Mouse (Mus musculus) liver, embryonic 16.5 days (tissue): ENCODE results near the gene Nup214. TPM values are rescaled to one million over a fixed set of nuclear protein-coding genes. Genes with fewer than 3 reads are reported as not detected.

Experiments
- ATAC-seq: fragments of 200-750 bp; cut with Nextera tagmentation; 2 replicates; pipeline ENCODE4 v1.8.0; 2017; ENCODE audit warnings: low read depth, mild to moderate bottlenecking, moderate number of reproducible peaks, moderate library complexity
- H3K27ac ChIP-seq: fragments of 300-500 bp; sonication (generic); 2 replicates; pipeline ENCODE4 v1.5.1; 2014; ENCODE audit warnings: mild to moderate bottlenecking, low read length
- H3K27me3 ChIP-seq: fragments of 300-500 bp; sonication (generic); 2 replicates; pipeline ENCODE4 v1.6.1; 2014; ENCODE audit warnings: low read depth, low read length, mixed read lengths; ENCODE audit not compliant: control insufficient read depth, insufficient read depth
- H3K36me3 ChIP-seq: fragments of 300-500 bp; sonication (generic); 2 replicates; pipeline ENCODE4 v1.6.1; 2014; ENCODE audit warnings: mild to moderate bottlenecking; ENCODE audit not compliant: control insufficient read depth, insufficient read depth
- H3K4me1 ChIP-seq: fragments of 300-500 bp; sonication (generic); 2 replicates; pipeline ENCODE4 v1.6.1; 2014; ENCODE audit warnings: low read depth, low read length, mixed read lengths; ENCODE audit not compliant: control insufficient read depth
- H3K4me2 ChIP-seq: fragments of 300-500 bp; sonication (generic); 2 replicates; pipeline ENCODE4 v1.6.1; 2014; ENCODE audit warnings: low read depth, low read length, mixed read lengths
- H3K4me3 ChIP-seq: fragments of 300-500 bp; sonication (generic); 2 replicates; pipeline ENCODE4 v1.5.1; 2014; ENCODE audit warnings: low read depth, mild to moderate bottlenecking, low read length
- H3K9ac ChIP-seq: fragments of 300-500 bp; sonication (generic); 2 replicates; pipeline ENCODE4 v1.6.1; 2014; ENCODE audit warnings: low read depth, low read length
- H3K9me3 ChIP-seq: fragments of 300-500 bp; sonication (generic); replicated peaks from 2 replicates; pipeline ENCODE4 v1.6.1; 2016; ENCODE audit warnings: low read length; ENCODE audit not compliant: control insufficient read depth
- WGBS: fragments of 180-500 bp; shearing (Covaris S2); extraction: QIAGEN DNeasy Blood & Tissue Kit; methylation state at CpG from one replicate; pipeline ENCODE4 v1.1.7; 2014; ENCODE audit not compliant: insufficient replicate concordance; 5-methylcytosine and 5-hydroxymethylcytosine counted together
- polyA plus RNA-seq: library from polyadenylated mRNA; unstranded; fragments of >200 nt; fragmentation: Nextera tagmentation; extraction: Ambion mirVana; gene quantifications from 2 replicates; pipeline ENCODE4 v1.2.1, GENCODE M21; 2015

Gene Nup214
- polyA plus RNA-seq, 1 experiment from 2014 or later: 34.4 TPM

GRCm38 (mm10) chr2:31957211-31957610 is 17.0 kb upstream of the Nup214 start:
- 0 out of 2 replicates have a peak, but pooled peaks cover 3% of the 10 kb centered on the region for H3K27me3 ChIP-seq
- H3K4me3 ChIP-seq: no peak overlapping the region
- no peak overlapping the region for H3K9ac ChIP-seq
- no peak overlapping the region for H3K4me2 ChIP-seq
- WGBS: 75% methylated on average over 10 of the region's 10 CpGs
- no peak for ATAC-seq
- no peak overlapping the region for H3K27ac ChIP-seq
- H3K36me3 ChIP-seq: no peaks in the 10 kb centered on the region
- no peaks in the 10 kb centered on the region; the same call in 1 of the 2 replicates for H3K4me1 ChIP-seq
- H3K9me3 ChIP-seq: no peaks in the 10 kb centered on the region

- H3K4me2 ChIP-seq: no peak overlapping the region
- H3K4me3 ChIP-seq: no peak overlapping the region
- H3K9me3 ChIP-seq: no peaks in the 10 kb centered on the region
- H3K4me1 ChIP-seq: no peaks in the 10 kb centered on the region; the same call in 1 of the 2 replicates
- no peak for ATAC-seq
- no peaks in the 10 kb centered on the region for H3K27me3 ChIP-seq
- no peak overlapping the region for H3K9ac ChIP-seq
- no peaks in the 10 kb centered on the region for H3K36me3 ChIP-seq
- 82% methylated on average over 8 of the region's 8 CpGs for WGBS
- H3K27ac ChIP-seq: no peak overlapping the region
These were observed 13.2 kb upstream of the Nup214 start for GRCm38 (mm10) chr2:31960986-31961385.

GRCm38 (mm10) chr2:31961791-31962222 is 12.4 kb upstream of the Nup214 start:
- Histone ChIP-seq H3K27me3 (no peaks in the 10 kb centered on the region), H3K4me1 (no peaks in the 10 kb centered on the region; the same call in 1 of the 2 replicates), H3K36me3 (no peaks in the 10 kb centered on the region), H3K4me3 (no peak overlapping the region), H3K9me3 (no peaks in the 10 kb centered on the region), H3K27ac (no peak overlapping the region), H3K9ac (no peak overlapping the region), H3K4me2 (no peak overlapping the region)
- WGBS: 47% methylated on average over 4 of the region's 4 CpGs
- peak; percentile 48; the same call in 1 of the 2 replicates for ATAC-seq

GRCm38 (mm10) chr2:31962501-31963224 is 11.6 kb upstream of the Nup214 start:
- Histone ChIP-seq H3K4me3 (no peak overlapping the region), H3K4me1 (no peaks in the 10 kb centered on the region; the same call in 1 of the 2 replicates), H3K9ac (no peak overlapping the region), H3K9me3 (no peaks in the 10 kb centered on the region), H3K36me3 (no peaks in the 10 kb centered on the region), H3K27me3 (no peaks in the 10 kb centered on the region), H3K27ac (no peak overlapping the region), H3K4me2 (no peak overlapping the region)
- no peak for ATAC-seq
- WGBS: 53% methylated on average over 8 of the region's 8 CpGs

GRCm38 (mm10) chr2:31963491-31963890 is 10.7 kb upstream of the Nup214 start:
- no peak overlapping the region for H3K27ac ChIP-seq
- no peak for ATAC-seq
- no peak overlapping the region for H3K4me3 ChIP-seq
- H3K36me3 ChIP-seq: no peaks in the 10 kb centered on the region
- H3K4me2 ChIP-seq: no peak overlapping the region
- no peak overlapping the region for H3K9ac ChIP-seq
- no peaks in the 10 kb centered on the region for H3K9me3 ChIP-seq
- 78% methylated on average over 7 of the region's 7 CpGs for WGBS
- H3K27me3 ChIP-seq: no peaks in the 10 kb centered on the region
- no peaks in the 10 kb centered on the region; the same call in 1 of the 2 replicates for H3K4me1 ChIP-seq

GRCm38 (mm10) chr2:31964191-31964590 is 10.0 kb upstream of the Nup214 start:
- Histone ChIP-seq H3K27ac (no peak overlapping the region), H3K36me3 (no peaks in the 10 kb centered on the region), H3K4me3 (no peak overlapping the region), H3K4me2 (no peak overlapping the region), H3K9ac (no peak overlapping the region), H3K9me3 (no peaks in the 10 kb centered on the region), H3K27me3 (no peaks in the 10 kb centered on the region), H3K4me1 (no peaks in the 10 kb centered on the region; the same call in 1 of the 2 replicates)
- ATAC-seq: no peak
- 82% methylated on average over 3 of the region's 3 CpGs for WGBS

- H3K27ac ChIP-seq: no peak overlapping the region
- no peak overlapping the region for H3K4me3 ChIP-seq
- H3K4me1 ChIP-seq: no peaks in the 10 kb centered on the region; the same call in 1 of the 2 replicates
- H3K9ac ChIP-seq: no peak overlapping the region
- H3K36me3 ChIP-seq: no peaks in the 10 kb centered on the region
- H3K9me3 ChIP-seq: no peaks in the 10 kb centered on the region
- no peak for ATAC-seq
- no peaks in the 10 kb centered on the region for H3K27me3 ChIP-seq
- H3K4me2 ChIP-seq: no peak overlapping the region
These were observed 9.1 kb upstream of the Nup214 start for GRCm38 (mm10) chr2:31965110-31965509.

- H3K9me3 ChIP-seq: no peaks in the 10 kb centered on the region
- H3K4me2 ChIP-seq: no peak overlapping the region
- ATAC-seq: no peak
- no peaks in the 10 kb centered on the region for H3K36me3 ChIP-seq
- no peaks in the 10 kb centered on the region for H3K27me3 ChIP-seq
- H3K9ac ChIP-seq: no peak overlapping the region
- H3K4me1 ChIP-seq: no peaks in the 10 kb centered on the region; the same call in 1 of the 2 replicates
- no peak overlapping the region for H3K27ac ChIP-seq
- 68% methylated on average over 8 of the region's 8 CpGs for WGBS
- no peak overlapping the region for H3K4me3 ChIP-seq
These were observed 7.4 kb upstream of the Nup214 start for GRCm38 (mm10) chr2:31966801-31967200.

- Histone ChIP-seq H3K9me3 (no peaks in the 10 kb centered on the region), H3K36me3 (peaks cover 5% of the 10 kb centered on the region), H3K27me3 (no peaks in the 10 kb centered on the region), H3K4me3 (no peak overlapping the region), H3K4me2 (no peak overlapping the region), H3K27ac (no peak overlapping the region), H3K9ac (no peak overlapping the region), H3K4me1 (peaks cover 15% of the 10 kb centered on the region)
- ATAC-seq: no peak
- 67% methylated on average over 4 of the region's 4 CpGs for WGBS
These were observed 1.6 kb upstream of the Nup214 start for GRCm38 (mm10) chr2:31972589-31972988.
